Mouse (Mus musculus) liver, adult 2 months (tissue): Measurements from ENCODE around the gene Sec14l3.

Experiments used
- CTCF ChIP-seq: fragments of 200-500 bp; IDR thresholded peaks from 2 replicates; pipeline ENCODE4 v1.5.1; 2011; ENCODE audit warnings: low read depth, low read length, control low read depth
- POLR2A ChIP-seq: fragments of 200-500 bp; IDR thresholded peaks from 2 replicates; pipeline ENCODE4 v1.6.1; 2011; ENCODE audit warnings: low read length, control low read depth; ENCODE audit not compliant: insufficient read depth; ENCODE audit errors: extremely low read depth

GRCm38 (mm10) chr11:4104989-4105388 lies 40.3 kb downstream of the Sec14l3 start:
- no peak for TF ChIP-seq CTCF
- no peak for TF ChIP-seq POLR2A
